Mouse (Mus musculus): Measurements from ENCODE around the gene Fads2.

Fads2 gene

DNA sequence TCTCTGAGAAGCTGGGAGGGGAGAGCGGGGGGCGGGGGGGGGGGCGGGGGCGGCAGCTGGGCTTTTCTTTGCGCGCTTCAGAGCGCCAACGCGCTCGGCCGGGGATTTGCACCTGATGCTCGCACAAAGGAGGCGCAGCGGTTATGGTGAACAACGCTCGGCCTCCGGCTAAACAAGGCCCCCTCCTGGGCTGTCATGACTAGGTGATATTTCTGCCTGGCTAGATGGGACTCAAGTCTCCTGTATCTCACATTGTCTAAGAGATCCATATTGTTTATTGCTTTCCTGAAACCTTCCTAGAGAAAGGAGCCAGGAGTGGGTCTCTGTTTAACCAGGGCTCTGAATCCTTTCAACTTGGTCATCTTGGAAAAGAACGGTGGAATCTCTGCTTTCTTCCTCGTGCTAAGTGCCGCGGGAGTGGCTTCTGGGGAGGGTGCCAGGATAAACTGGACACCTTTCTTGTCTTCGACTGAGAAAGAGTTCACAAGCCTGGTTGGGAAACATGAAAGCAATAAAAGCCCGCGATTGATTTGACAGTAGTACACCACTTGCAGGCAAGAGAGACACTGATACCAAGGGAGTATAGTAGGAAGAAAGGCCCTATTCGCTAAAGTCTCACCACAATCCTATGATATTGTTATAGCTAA lies 631 bp upstream of the Fads2 start:
- DNase-seq = peak; percentile 62

- DNase-seq = peak; percentile 78
Observed at GRCm38 (mm10) chr19:10100631-10101071, 895 bp downstream of the Fads2 start.

GRCm38 (mm10) chr19:10097826-10098225 lies 3.7 kb downstream of the Fads2 start:
- DNase-seq = no peak

- no peak for DNase-seq
Observed at GRCm38 (mm10) chr19:10096371-10096876, 5.1 kb downstream of the Fads2 start.

DNA sequence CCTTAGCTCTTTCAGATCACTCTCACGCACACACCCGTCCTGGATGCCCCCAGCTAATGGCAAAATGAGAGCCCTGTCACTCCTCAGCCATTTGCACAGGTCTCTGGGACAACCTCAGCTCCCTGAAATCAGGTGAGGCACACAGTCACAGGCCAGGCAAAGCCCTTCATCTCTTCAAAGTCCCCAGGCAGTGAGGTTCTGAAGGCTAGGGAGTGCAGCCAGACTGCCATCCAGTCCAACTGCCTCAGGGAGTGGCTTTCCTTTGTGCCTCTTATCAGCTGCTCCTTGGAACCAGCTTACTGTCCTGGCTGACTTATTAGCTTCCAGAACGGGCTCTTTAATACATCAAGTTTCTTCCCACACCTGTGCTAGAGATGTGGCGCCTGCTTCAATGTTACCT lies 6.9 kb downstream of the Fads2 start:
- no peak for DNase-seq

DNA sequence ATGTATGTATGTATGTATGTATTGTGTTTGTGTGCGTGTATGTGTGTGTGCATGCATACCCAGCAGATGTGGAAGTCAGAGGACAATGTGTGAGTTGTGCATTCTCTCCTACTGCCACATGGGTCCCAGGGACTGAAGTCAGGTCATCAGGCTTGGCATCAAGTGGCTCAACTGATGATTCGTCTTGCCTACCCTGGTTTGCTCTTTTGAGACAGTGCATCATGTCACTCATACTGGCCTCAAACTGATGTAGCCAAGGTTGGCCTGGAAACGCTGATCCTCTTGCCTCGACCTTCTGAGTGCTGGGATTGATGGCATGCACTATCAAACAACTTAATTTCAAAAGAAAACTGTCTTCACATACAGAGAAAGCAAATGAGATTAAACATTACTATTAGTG lies 7.7 kb downstream of the Fads2 start:
- no peak for DNase-seq

DNA sequence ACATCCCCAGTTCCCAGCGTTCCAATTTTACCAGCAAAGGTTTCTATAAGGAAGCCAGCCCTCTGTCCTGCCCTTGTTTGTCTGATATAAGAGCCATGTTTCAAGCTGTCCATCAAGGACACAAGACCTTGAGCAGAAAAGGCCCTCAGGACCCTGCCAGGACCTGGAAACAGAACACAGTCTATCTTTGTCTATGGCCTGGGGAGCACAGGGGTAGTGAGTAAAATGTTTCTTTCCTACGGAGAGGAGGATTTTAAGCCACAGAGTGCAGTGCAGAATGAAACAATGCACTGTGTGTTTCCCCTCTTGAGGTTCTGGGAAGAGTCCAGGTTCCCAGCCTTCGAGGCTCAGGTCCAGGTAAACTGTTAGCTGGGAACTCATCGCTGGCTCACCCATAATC lies 14.6 kb downstream of the Fads2 start:
- no peak for DNase-seq

DNA sequence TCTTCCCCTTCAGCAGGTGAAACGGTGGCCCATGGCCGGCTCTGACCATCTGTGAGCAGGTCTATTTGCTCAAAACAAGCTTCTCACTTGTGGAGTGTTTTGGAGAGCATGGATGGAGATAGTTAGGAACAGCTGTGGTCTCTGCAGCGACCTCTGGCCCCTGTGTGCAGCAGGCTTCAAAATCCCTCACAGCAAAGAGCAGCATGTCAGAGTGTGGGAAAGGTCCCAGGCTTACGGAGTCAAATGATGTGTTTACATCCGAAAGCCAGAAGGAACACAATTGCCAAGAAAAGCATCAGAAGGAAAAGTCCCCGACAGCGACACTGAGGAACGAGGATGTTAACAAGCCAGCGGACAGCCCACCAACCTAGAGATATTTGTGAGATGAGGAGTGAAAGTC lies 16.1 kb downstream of the Fads2 start:
- DNase-seq = no peak

DNA sequence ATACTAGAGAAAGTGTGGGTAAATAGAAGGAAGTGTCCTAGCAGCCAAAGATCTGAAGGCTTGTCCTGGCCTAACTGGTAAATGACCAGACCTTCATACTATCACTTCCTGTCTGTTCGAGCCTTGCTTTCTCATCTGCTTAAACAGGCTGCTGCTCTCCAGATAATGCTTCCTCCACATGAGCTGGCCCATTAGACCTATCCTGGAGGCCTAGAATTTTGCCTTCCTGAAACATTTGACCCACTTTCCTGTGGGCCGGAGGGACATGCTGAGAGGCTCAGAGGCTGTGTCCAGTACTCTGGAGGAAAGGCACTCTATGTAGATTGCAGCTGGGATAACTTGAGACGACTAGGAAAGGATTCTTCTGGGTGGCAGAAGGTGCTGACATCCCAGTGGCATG lies 19.4 kb downstream of the Fads2 start:
- DNase-seq = no peak

DNA sequence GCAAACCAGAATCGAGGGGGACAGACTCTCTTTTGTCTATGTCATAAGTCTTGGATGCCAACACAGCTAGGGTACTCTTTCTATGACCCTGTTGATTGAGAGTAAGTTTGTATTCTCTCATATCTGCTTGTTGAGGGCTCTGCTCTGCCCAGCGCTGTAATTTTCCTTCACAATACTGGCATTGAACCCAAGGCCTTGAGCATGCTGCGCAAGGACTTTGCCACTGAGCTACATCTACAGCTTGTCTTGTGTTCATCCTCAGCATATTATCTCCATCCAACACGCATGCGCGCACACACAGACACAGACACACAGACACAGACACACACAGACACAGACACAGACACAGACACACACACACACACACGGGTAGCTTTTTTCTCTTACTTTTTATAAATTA lies 21.2 kb downstream of the Fads2 start:
- DNase-seq = no peak

GRCm38 (mm10) chr19:10078392-10078791 lies 23.2 kb downstream of the Fads2 start:
- DNase-seq = no peak

DNA sequence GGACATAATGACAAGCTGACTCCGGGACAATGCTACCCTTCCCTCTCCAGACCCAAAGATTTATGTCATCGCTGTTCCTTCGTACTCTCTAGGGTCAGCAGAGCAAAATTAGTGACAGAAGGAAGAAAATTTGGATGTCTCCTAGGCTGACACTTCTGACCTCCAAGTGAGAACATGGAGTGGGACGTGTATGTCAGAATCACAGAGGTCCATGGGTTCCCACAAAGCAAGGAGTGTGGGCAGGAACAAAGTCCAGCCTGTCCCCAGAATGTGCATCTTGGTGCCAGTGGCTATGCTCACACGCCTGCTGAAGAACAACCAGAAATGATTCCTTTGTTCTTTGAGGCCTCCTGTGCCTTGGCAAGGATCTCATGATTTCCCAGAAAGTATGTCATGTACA lies 28.4 kb downstream of the Fads2 start:
- no peak for DNase-seq

DNA sequence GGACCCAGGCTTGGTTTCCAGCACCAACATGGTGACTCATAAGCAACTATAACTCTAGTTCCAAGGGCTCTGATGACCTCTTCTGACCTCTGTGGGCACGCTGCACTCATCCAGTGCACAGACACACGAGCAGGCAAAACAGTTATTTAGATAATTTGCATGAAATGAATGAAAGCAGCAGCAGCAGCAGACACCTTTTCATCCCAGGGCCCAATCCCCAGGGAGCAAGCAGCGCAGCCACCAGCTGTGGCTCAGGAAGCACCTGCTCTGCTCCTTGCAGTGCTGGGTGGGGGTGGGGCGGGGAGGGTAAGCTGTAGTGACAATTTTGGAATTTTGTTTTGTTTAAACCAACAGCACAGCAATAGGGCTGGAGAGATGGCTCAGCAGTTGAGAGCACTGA lies 29.7 kb downstream of the Fads2 start:
- DNase-seq = no peak

GRCm38 (mm10) chr19:10071166-10071565 lies 30.4 kb downstream of the Fads2 start:
- no peak for DNase-seq

DNA sequence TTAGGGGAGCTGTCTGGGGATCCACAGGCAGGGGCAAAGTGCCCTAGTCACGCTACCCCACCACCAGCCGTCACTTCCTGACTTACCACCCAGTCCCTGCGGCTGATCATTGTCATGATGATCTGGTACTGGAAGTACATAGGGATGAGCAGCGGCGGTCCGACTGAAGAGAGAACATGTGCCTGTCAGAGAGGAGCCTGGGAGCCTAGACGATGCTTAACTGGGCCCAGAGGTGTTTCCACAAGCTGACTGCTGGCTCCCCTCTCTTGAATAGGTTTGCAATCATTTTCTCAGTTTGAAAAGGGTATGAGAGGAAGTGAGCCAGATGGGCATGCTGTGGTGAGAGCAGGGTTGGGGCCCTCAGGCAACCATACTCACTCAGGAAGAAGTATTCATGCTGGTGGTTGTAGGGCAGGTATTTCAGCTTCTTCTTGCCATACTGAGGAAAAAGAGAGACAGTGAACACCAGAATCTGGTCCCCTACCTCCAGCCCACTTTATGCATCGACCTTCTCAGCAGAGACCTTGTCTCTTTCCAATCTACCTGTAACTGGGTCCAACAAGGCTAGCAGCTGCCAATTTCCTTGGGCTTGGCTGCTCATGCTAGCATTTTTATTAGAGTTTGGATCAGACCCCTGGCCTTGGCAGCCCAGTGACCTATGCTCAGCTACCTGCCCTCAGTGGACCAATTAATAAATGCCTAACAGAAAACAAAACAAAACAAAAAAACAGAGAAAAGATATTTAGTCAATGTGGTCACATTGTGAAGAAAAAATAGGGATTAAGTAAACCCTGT lies 31.2 kb downstream of the Fads2 start:
- peak; percentile 52 for DNase-seq

DNA sequence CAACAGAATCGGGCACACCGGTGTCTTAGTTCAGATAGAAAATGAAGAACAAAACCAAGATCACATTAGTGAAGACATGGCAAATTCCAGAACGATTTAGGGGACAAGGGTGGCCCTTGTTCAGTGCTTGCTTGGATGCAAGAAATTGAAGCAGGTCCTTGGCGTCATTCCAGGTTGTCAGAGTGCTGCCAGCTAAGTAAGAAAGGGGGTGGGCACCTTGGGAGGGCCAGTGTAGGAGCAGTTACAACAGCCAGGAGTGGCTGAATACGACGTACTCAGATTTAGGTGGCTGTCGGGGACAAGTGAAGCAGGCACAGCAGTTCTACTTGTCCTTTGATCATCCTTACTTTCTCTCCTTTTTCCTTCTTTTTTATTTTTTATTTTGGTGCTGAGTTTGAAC lies 33.8 kb downstream of the Fads2 start:
- DNase-seq = no peak

DNA sequence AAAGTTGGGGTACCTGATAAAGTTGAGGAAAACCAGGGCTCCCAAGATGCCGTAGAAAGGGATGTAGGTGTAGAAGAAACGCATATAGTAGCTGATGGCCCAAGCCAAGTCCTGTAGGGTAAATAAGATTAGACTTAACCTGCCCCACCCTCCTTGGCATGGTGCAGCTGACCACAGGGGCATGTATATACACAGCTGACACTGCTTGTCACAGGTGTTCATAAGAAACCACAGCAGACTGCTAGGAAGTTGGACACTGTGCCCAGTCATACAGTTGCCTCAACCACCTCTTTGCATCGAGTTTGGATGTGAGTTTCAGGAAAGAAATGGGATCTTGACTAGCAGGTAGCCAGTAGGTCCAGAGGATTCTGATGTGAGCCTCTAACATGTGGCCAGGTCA lies 35.0 kb downstream of the Fads2 start:
- no peak for DNase-seq

GRCm38 (mm10) chr19:10066189-10066500 lies 35.4 kb downstream of the Fads2 start:
- DNase-seq = no peak

GRCm38 (mm10) chr19:10065465-10066188 lies 35.9 kb downstream of the Fads2 start:
- no peak for DNase-seq

GRCm38 (mm10) chr19:10064173-10065012 lies 37.2 kb downstream of the Fads2 start:
- peak; percentile 65 for DNase-seq

GRCm38 (mm10) chr19:10062862-10063261 lies 38.7 kb downstream of the Fads2 start:
- no peak for DNase-seq

GRCm38 (mm10) chr19:10062292-10062691 lies 39.3 kb downstream of the Fads2 start:
- no peak for DNase-seq

DNA sequence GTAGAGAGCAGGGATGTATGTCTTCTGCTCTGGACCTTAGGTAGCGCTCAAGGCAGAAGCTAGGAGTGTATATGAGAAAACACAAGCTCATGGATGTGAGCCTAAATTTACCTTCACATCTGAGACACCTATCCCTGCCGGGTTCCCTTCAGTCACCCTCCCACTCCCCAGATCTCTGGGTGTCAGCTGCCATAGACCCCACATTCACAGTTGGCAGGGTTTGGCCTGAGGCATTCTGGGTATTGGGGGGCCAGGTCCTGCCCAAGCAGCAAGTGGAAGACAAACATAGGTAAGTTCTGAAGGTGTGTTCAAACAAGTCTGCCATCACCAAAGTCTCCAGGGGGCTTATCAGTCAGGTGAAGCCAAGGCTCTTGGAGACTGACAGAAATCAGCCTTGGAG lies 39.9 kb downstream of the Fads2 start:
- no peak for DNase-seq
